Comparison of ENCODE assay signal across 8 mouse cellular contexts in the genomic region with DNA sequence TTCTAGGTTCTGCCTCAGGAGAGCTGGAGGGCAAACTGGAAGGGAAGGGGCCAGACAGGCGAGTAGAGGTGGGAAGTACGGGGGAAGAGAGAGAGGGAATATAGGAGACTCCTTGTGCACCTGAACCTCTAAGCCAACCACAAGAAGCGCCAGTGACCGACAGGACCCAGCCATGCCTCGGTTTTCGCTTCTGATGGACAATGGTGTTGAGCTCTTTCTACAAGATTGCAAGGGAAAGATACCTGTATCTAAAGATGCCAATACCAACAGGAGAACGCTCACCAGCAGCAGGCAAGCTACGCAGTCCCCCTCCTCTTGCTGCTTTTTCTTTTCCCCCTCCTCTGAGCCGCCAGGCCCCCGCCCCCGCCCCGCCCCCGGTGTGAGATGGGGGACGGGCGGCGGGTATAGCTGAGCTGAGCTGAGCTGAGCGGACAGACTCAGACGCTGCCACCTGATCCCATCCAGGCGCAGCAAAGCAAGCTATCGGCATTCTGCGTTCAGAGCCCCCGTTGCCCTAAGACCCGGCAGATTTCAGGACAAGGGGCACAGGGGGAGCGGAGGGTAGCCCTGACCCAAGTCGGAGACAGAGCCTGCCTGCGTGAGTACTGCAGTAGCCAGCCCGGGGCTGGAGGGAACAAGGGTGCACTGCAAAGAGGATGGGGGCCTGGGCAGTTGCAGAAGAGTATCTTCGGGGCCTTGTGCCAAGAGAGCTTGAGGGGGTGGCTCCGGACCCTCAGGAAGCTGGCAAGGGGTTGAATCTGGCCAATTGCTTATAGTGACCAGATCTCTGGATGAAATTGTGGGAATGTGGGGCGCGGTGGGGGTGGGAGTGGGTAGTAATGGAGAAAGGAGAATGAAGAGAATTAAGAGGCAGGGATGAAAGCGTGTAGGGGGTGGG. TPM values are rescaled to one million over a fixed set of nuclear protein-coding genes. Genes with fewer than 3 reads are reported as not detected.
DNase-seq lines count a peak whose midpoint lies in the region; ATAC-seq and TF ChIP-seq lines count a peak whose summit lies in the region.

Gal3st3 (plus strand) TSS at position 429 of the 898 bp plus-strand sequence.

- no peak for TF ChIP-seq CTCF in cortical plate, adult 2 months (IDR thresholded peaks at IDR 0.05; ENCODE audit: extremely low read depth, insufficient read depth, low read length)

- ATAC-seq in kidney, embryonic 16.5 days (ENCODE audit: low FRiP score, low TSS enrichment): peak; percentile 6; the same call in 1 of the 2 replicates
- ATAC-seq in limb, embryonic 11.5 days (ENCODE audit: insufficient number of reproducible peaks, low FRiP score, low TSS enrichment, low read depth): peak; percentile 41; the same call in 1 of the 2 replicates
- no peak for ATAC-seq in inflammation-experienced regulatory T-cells, adult 6 months

- H3K4me3 ChIP-seq in kidney, embryonic 16.5 days (ENCODE audit: low read length): peak within 1 kb of the TSS; percentile 43
- H3K4me3 ChIP-seq in cortical plate, adult 2 months (ENCODE audit: insufficient read depth, low read length): peak within 1 kb of the TSS; percentile 93
- peak within 1 kb of the TSS; percentile 31 for H3K4me3 ChIP-seq in limb, embryonic 11.5 days (ENCODE audit: low read depth, low read length)

- no peaks in the 10 kb centered on the region for H3K27me3 ChIP-seq in kidney, embryonic 16.5 days (ENCODE audit: insufficient read depth, low read length)
- no peaks in the 10 kb centered on the region for H3K27me3 ChIP-seq in limb, embryonic 11.5 days (ENCODE audit: control insufficient read depth, insufficient read depth, low read length)

- H3K4me1 ChIP-seq in kidney, embryonic 16.5 days (ENCODE audit: insufficient read depth, low read length): peaks cover 31% of the 10 kb centered on the region
- H3K4me1 ChIP-seq in cortical plate, adult 2 months (ENCODE audit: control insufficient read depth, insufficient read depth, low read length): peaks cover 9% of the 10 kb centered on the region; the same call in 1 of the 2 replicates
- H3K4me1 ChIP-seq in limb, embryonic 11.5 days (ENCODE audit: control insufficient read depth, insufficient read depth, low read length): peaks cover 11% of the 10 kb centered on the region

- H3K4me2 ChIP-seq in kidney, embryonic 16.5 days (replicated peaks; ENCODE audit: low read depth, low read length): peak within 1 kb of the TSS; percentile 56
- peak within 1 kb of the TSS; percentile 49 for H3K4me2 ChIP-seq in limb, embryonic 11.5 days (ENCODE audit: low read depth, severe bottlenecking)

- H3K9me3 ChIP-seq in kidney, embryonic 16.5 days (ENCODE audit: low read length): no peaks in the 10 kb centered on the region
- no peaks in the 10 kb centered on the region for H3K9me3 ChIP-seq in limb, embryonic 11.5 days (ENCODE audit: control insufficient read depth, low read length)

- TF ChIP-seq POLR2A in cortical plate, adult 2 months (IDR thresholded peaks at IDR 0.05; ENCODE audit: extremely low read depth, insufficient read depth, low read length): peak; percentile 64; the same call in 1 of the 2 replicates

- H3K27ac ChIP-seq in kidney, embryonic 16.5 days (ENCODE audit: low read length): no peak within 1 kb of the TSS
- H3K27ac ChIP-seq in cortical plate, adult 2 months (ENCODE audit: insufficient read depth, low read length): peak within 1 kb of the TSS; percentile 94
- no peak within 1 kb of the TSS for H3K27ac ChIP-seq in limb, embryonic 11.5 days (replicated peaks; ENCODE audit: low read depth, low read length)

- H3K36me3 ChIP-seq in kidney, embryonic 16.5 days (ENCODE audit: insufficient read depth, low read length): no peaks in the 10 kb centered on the region
- peaks cover under 1% of the 10 kb centered on the region; the same call in 1 of the 2 replicates for H3K36me3 ChIP-seq in limb, embryonic 11.5 days (ENCODE audit: control insufficient read depth, insufficient read depth, low read length)

- peak within 1 kb of the TSS; percentile 50 for H3K9ac ChIP-seq in kidney, embryonic 16.5 days (replicated peaks; ENCODE audit: low read length)
- peak within 1 kb of the TSS; percentile 53 for H3K9ac ChIP-seq in limb, embryonic 11.5 days (ENCODE audit: low read length)

- intact Hi-C loops in heart, postnatal 14 days (cut with DNase I): no loop called here

- DNase-seq in kidney, adult 18-20 months: no peak
- DNase-seq in heart, postnatal 14 days: no peak
- DNase-seq in limb, embryonic 11.5 days (ENCODE audit: low spot score): peak; percentile 72
- DNase-seq in retina, postnatal 1 day: peak; percentile 74
- no peak for DNase-seq in gastrocnemius, postnatal 10 days

- 7% methylated on average over 31 of the region's 32 CpGs for whole genome bisulfite sequencing in kidney, embryonic 16.5 days
- whole genome bisulfite sequencing in limb, embryonic 11.5 days: 7% methylated on average over 31 of the region's 32 CpGs

RNA-seq across cellular contexts. Expression of gene Gal3st3, which starts in this region (rescaled TPM):
- polyA plus RNA-seq in kidney, embryonic 16.5 days (2015; fragmentation: Nextera tagmentation; extraction: Ambion mirVana): 3.2 and 4.2 TPM in 2 replicates
- polyA plus RNA-seq in cortical plate, adult 2 months (2012; rRNA removed): 61.9 and 62.3 TPM in 2 replicates
- total RNA-seq in heart, postnatal 14 days (2021): 10 to 100 TPM; 20.0 to 23.8 TPM
- 8.6 and 8.8 TPM in 2 replicates for polyA plus RNA-seq in limb, embryonic 11.5 days (2014; fragmentation: Nextera tagmentation; extraction: Ambion mirVana)
- polyA plus RNA-seq in inflammation-experienced regulatory T-cells, adult 6 months (2017; shearing (Covaris generic)): under 1 TPM in 1 of 3 experiments, not detected in 2; 0.15 TPM
- under 1 TPM; 0.28 to 0.47 TPM for total RNA-seq in gastrocnemius, postnatal 10 days (2021)

Comparison
In these comparisons a context has a peak if more than half of its experiments do, and no peak if none do; other contexts are left out.
1. RNA of gene Gal3st3 (total RNA-seq): 20.0 to 23.8 TPM in heart, postnatal 14 days; 0.28 to 0.47 TPM in gastrocnemius, postnatal 10 days; every median in the first group is over 10 times any median in the second.
2. H3K4me3 ChIP-seq: peak in every context shown above with its lines; median percentile 93 in cortical plate, adult 2 months; 43 in kidney, embryonic 16.5 days; 31 in limb, embryonic 11.5 days.
3. DNase-seq: peak in limb, embryonic 11.5 days (single experiment) and retina, postnatal 1 day (single experiment); none in kidney, adult 18-20 months (single experiment), heart, postnatal 14 days (0 of 2) and gastrocnemius, postnatal 10 days (single experiment).